9 mouse cellular contexts compared by ENCODE assay signal in genomic region chr8:62951173-62952134, GRCm38 (mm10). TPM values are rescaled to one million over a fixed set of nuclear protein-coding genes. Genes with fewer than 3 reads are reported as not detected.
A peak's percentile ranks its signal among the peaks of the same experiment; 100 is the strongest.
DNase-seq lines count a peak whose midpoint lies in the region; ATAC-seq lines count a peak whose summit lies in the region.
"Had no signal": no experiment of that assay in that cellular context is flagged by ENCODE, and none has a peak within 500 bp of the region (broad histone marks: within the 10 kb centered on the region; RNA-seq: fewer than 3 reads in every experiment).

No protein-coding gene starts in this region.

- no peaks in the 10 kb centered on the region for H3K9me3 ChIP-seq in kidney, embryonic 16.5 days (ENCODE audit: low read length)
- H3K9me3 ChIP-seq in neural tube, embryonic 11.5 days (ENCODE audit: control insufficient read depth, low read length): no peaks in the 10 kb centered on the region

- intact Hi-C loops in left cerebral cortex, postnatal 14 days (cut with DNase I): no loop called here

- H3K4me3 ChIP-seq in kidney, embryonic 16.5 days (ENCODE audit: low read length): peak overlapping the region; percentile 53
- peak overlapping the region; percentile 58 for H3K4me3 ChIP-seq in neural tube, embryonic 11.5 days (ENCODE audit: low read depth, low read length)
- H3K4me3 ChIP-seq: megakaryocyte, embryonic 14.5 days had no signal

- peaks cover 12% of the 10 kb centered on the region for H3K27me3 ChIP-seq in kidney, embryonic 16.5 days (ENCODE audit: insufficient read depth, low read length)
- no peaks in the 10 kb centered on the region for H3K27me3 ChIP-seq in neural tube, embryonic 11.5 days (ENCODE audit: control insufficient read depth, insufficient read depth, low read length)

- no peaks in the 10 kb centered on the region for H3K36me3 ChIP-seq in kidney, embryonic 16.5 days (ENCODE audit: insufficient read depth, low read length)
- H3K36me3 ChIP-seq in neural tube, embryonic 11.5 days (ENCODE audit: control insufficient read depth, insufficient read depth, low read length): no peaks in the 10 kb centered on the region

- under 1% methylated on average over 50 of the region's 50 CpGs for WGBS in kidney, embryonic 16.5 days
- under 1% methylated on average over 46 of the region's 50 CpGs for WGBS in neural tube, embryonic 11.5 days

- H3K27ac ChIP-seq in kidney, embryonic 16.5 days (ENCODE audit: low read length): no peak overlapping the region
- H3K27ac ChIP-seq in neural tube, embryonic 11.5 days (ENCODE audit: low read depth, low read length): no peak overlapping the region

- H3K4me1 ChIP-seq in kidney, embryonic 16.5 days (ENCODE audit: insufficient read depth, low read length): 0 out of 2 replicates have a peak, but pooled peaks cover 3% of the 10 kb centered on the region
- H3K4me1 ChIP-seq in neural tube, embryonic 11.5 days (ENCODE audit: control insufficient read depth, insufficient read depth, low read length): peaks cover 4% of the 10 kb centered on the region; the same call in 1 of the 2 replicates
- H3K4me1 ChIP-seq: megakaryocyte, embryonic 14.5 days had no signal

- H3K4me2 ChIP-seq in kidney, embryonic 16.5 days (replicated peaks; ENCODE audit: low read depth, low read length): peak overlapping the region; percentile 88
- peak overlapping the region; percentile 92 for H3K4me2 ChIP-seq in neural tube, embryonic 11.5 days (ENCODE audit: low read depth)

- H3K9ac ChIP-seq in kidney, embryonic 16.5 days (replicated peaks; ENCODE audit: low read length): peak overlapping the region; percentile 54
- H3K9ac ChIP-seq in neural tube, embryonic 11.5 days (ENCODE audit: low read length): peak overlapping the region; percentile 68

- peak; percentile 89 for ATAC-seq in kidney, embryonic 16.5 days (ENCODE audit: low FRiP score, low TSS enrichment)
- peak; percentile 86 for ATAC-seq in neural tube, embryonic 11.5 days (ENCODE audit: insufficient read depth, low FRiP score, low TSS enrichment)

- no peak for DNase-seq in kidney, adult 11 months
- peak; percentile 72 for DNase-seq in embryo, embryonic 10.5 days (ENCODE audit: low spot score)
- peak; percentile 19 for DNase-seq in heart, postnatal 4 days
- peak; percentile 41 to 60 for DNase-seq in left cerebral cortex, postnatal 14 days (ENCODE audit: low spot score in 2 of 2)
- peak; percentile 76 for DNase-seq in neural tube, embryonic 11.5 days (ENCODE audit: low spot score)
- no peak for DNase-seq in spleen, adult 18-20 months
- no peak for DNase-seq in gastrocnemius, adult 18-20 months (ENCODE audit: low spot score)

RNA-seq across cellular contexts. Expression of gene Spock3, which starts 0.6 kb away (rescaled TPM):
- polyA plus RNA-seq in kidney, embryonic 16.5 days (2015; fragmentation: Nextera tagmentation; extraction: Ambion mirVana): 3.3 and 3.5 TPM in 2 replicates
- under 1 TPM; 0.26 to 0.32 TPM for total RNA-seq in heart, postnatal 4 days (2021)
- 10 to 100 TPM; 78.2 to 83.5 TPM for total RNA-seq in left cerebral cortex, postnatal 14 days (2021)
- 17.4 and 17.8 TPM in 2 replicates for polyA plus RNA-seq in neural tube, embryonic 11.5 days (2014; fragmentation: Nextera tagmentation; extraction: Ambion mirVana)
- total RNA-seq in gastrocnemius, adult 18-20 months (2021): under 1 TPM; 0.07 to 0.21 TPM

Comparison
In these comparisons a context has a peak if more than half of its experiments do, and no peak if none do; other contexts are left out.
1. DNase-seq: peak in embryo, embryonic 10.5 days (single experiment), heart, postnatal 4 days (single experiment), left cerebral cortex, postnatal 14 days (2 of 2) and neural tube, embryonic 11.5 days (single experiment); none in kidney, adult 11 months (single experiment), spleen, adult 18-20 months (0 of 2) and gastrocnemius, adult 18-20 months (single experiment).
2. RNA of gene Spock3, which starts 0.6 kb away (total RNA-seq): 78.2 to 83.5 TPM in left cerebral cortex, postnatal 14 days; 0.26 to 0.32 TPM in heart, postnatal 4 days and 0.07 to 0.21 TPM in gastrocnemius, adult 18-20 months; every median in the first group is over 10 times any median in the second.